Mouse (Mus musculus) E14TG2a.4 (cell line): ENCODE data around the gene Gm20388.

Experiments
- CTCF ChIP-seq: conservative IDR thresholded peaks from 2 replicates; pipeline ENCODE4 v1.5.1; 2014; ENCODE audit warnings: low read length
- NANOG ChIP-seq: IDR thresholded peaks from 2 replicates; pipeline ENCODE4 v1.6.1; 2014; ENCODE audit warnings: borderline replicate concordance, low read length, mixed read lengths
- POU5F1 ChIP-seq: IDR thresholded peaks from 2 replicates; pipeline ENCODE4 v1.6.1; 2014; ENCODE audit warnings: low read length, borderline replicate concordance

GRCm38 (mm10) chr8:119901952-119902351, 8.7 kb upstream of the Gm20388 start:
- TF ChIP-seq CTCF (no peak), POU5F1 (no peak), NANOG (no peak)
